Mouse (Mus musculus): Measurements from ENCODE around the gene Retreg3. TPM values are rescaled to one million over a fixed set of nuclear protein-coding genes. Genes with fewer than 3 reads are reported as not detected.

Retreg3 gene
- polyA plus RNA-seq, 2 experiments, result 11.3 to 53.6 TPM

DNA sequence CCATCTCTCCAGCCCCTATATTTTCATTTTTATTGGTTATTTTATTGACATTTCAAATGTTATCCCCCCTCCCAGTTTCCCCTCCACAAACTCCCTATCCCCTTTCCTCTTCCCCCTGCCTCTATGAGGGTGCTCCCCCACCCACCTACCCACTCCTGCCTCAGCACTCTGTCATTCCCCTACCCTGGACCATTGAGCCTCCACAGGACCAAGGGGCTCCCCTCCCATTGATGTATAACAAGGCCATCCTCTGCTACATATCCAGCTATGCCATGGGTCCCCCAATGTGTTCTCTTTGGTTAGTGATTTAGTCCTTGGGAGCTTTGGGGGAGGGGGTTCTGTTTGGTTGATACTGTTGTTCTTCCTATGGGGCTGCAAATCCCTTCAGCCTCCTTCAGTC is 35.0 kb upstream of the Retreg3 start:
- Histone ChIP-seq H3K4me2 (replicated peaks; ENCODE audit: low read depth, low read length, severe bottlenecking) (no peak overlapping the region), H3K4me3 (replicated peaks; ENCODE audit: low read length) (no peak overlapping the region), H3K9me3 (ENCODE audit: control insufficient read depth, low read length) (no peaks in the 10 kb centered on the region), H3K4me1 (ENCODE audit: control insufficient read depth, insufficient read depth, low read length) (peaks cover 9% of the 10 kb centered on the region; the same call in 1 of the 2 replicates), H3K27me3 (ENCODE audit: control insufficient read depth, insufficient read depth, low read length) (no peaks in the 10 kb centered on the region), H3K36me3 (ENCODE audit: control insufficient read depth, insufficient read depth, low read length) (no peaks in the 10 kb centered on the region), H3K9ac (ENCODE audit: low read depth, low read length, severe bottlenecking) (no peak overlapping the region), H3K27ac (replicated peaks; ENCODE audit: low read depth, low read length) (no peak overlapping the region)
- TF ChIP-seq POLR2A (IDR thresholded peaks at IDR 0.05; ENCODE audit: borderline replicate concordance, extremely low read depth, insufficient read depth, insufficient read length), result no peak
- ATAC-seq (ENCODE audit: low FRiP score, low read depth) (no peak), DNase-seq (ENCODE audit: low spot score) (no peak)

DNA sequence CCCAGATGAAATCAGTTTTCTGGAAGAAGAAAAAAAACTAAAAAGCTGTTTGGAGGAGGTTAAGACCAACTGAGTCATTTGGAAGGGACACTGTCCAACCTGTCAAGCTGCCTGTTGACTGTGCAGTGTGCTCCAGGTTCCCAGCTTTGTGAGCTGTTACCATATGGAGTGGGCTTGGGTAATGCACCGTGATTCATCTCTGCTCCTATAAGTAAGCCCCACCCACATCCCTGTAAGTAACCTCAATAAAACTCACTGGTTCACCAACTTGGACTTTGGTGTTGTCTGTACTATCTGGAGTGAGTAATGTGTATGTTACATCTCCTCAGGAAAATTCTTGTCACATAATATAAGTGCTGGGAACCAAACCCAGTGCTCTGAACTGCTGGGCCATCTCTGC is 33.1 kb upstream of the Retreg3 start:
- no peak overlapping the region for H3K4me2 ChIP-seq (replicated peaks; ENCODE audit: low read depth, low read length, severe bottlenecking)
- TF ChIP-seq POLR2A (IDR thresholded peaks at IDR 0.05; ENCODE audit: borderline replicate concordance, extremely low read depth, insufficient read depth, insufficient read length), result no peak
- H3K4me3 ChIP-seq (replicated peaks; ENCODE audit: low read length), result no peak overlapping the region
- H3K36me3 ChIP-seq (ENCODE audit: control insufficient read depth, insufficient read depth, low read length), result no peaks in the 10 kb centered on the region
- no peak overlapping the region for H3K9ac ChIP-seq (ENCODE audit: low read depth, low read length, severe bottlenecking)
- H3K27me3 ChIP-seq (ENCODE audit: control insufficient read depth, insufficient read depth, low read length), result no peaks in the 10 kb centered on the region
- 52% methylated on average over 1 of the region's 1 CpGs for WGBS
- peaks cover 20% of the 10 kb centered on the region for H3K4me1 ChIP-seq (ENCODE audit: control insufficient read depth, insufficient read depth, low read length)
- no peak overlapping the region for H3K27ac ChIP-seq (replicated peaks; ENCODE audit: low read depth, low read length)
- H3K9me3 ChIP-seq (ENCODE audit: control insufficient read depth, low read length), result no peaks in the 10 kb centered on the region
- ATAC-seq (ENCODE audit: low FRiP score, low read depth) (no peak), DNase-seq (ENCODE audit: low spot score) (no peak)

DNA sequence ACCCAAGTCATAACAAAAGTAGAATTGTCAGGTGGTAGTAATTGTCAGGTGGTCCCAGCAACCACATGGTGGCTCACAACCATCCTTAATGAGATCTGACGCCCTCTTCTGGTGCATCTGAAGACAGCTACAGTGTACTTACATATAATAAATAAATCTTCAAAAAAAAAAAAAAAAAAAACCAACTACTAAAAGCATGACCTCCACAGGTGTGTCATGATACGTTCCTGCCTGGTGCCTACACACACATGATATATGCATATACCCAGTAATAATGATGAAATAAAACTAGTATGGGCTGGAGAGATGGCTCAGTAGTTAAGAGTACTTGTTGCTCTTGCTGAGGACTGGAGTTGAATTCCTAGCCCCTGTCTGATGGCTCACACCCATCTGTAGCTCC is 31.4 kb upstream of the Retreg3 start:
- Histone ChIP-seq H3K27ac (replicated peaks; ENCODE audit: low read depth, low read length) (no peak overlapping the region), H3K4me1 (ENCODE audit: control insufficient read depth, insufficient read depth, low read length) (peaks cover 17% of the 10 kb centered on the region), H3K4me2 (replicated peaks; ENCODE audit: low read depth, low read length, severe bottlenecking) (no peak overlapping the region), H3K4me3 (replicated peaks; ENCODE audit: low read length) (no peak overlapping the region), H3K36me3 (ENCODE audit: control insufficient read depth, insufficient read depth, low read length) (no peaks in the 10 kb centered on the region), H3K27me3 (ENCODE audit: control insufficient read depth, insufficient read depth, low read length) (no peaks in the 10 kb centered on the region), H3K9ac (ENCODE audit: low read depth, low read length, severe bottlenecking) (no peak overlapping the region), H3K9me3 (ENCODE audit: control insufficient read depth, low read length) (no peaks in the 10 kb centered on the region)
- DNase-seq (ENCODE audit: low spot score), result no peak
- TF ChIP-seq POLR2A (IDR thresholded peaks at IDR 0.05; ENCODE audit: borderline replicate concordance, extremely low read depth, insufficient read depth, insufficient read length), result no peak
- 60% methylated on average over 2 of the region's 2 CpGs for WGBS
- ATAC-seq (ENCODE audit: low FRiP score, low read depth), result no peak

DNA sequence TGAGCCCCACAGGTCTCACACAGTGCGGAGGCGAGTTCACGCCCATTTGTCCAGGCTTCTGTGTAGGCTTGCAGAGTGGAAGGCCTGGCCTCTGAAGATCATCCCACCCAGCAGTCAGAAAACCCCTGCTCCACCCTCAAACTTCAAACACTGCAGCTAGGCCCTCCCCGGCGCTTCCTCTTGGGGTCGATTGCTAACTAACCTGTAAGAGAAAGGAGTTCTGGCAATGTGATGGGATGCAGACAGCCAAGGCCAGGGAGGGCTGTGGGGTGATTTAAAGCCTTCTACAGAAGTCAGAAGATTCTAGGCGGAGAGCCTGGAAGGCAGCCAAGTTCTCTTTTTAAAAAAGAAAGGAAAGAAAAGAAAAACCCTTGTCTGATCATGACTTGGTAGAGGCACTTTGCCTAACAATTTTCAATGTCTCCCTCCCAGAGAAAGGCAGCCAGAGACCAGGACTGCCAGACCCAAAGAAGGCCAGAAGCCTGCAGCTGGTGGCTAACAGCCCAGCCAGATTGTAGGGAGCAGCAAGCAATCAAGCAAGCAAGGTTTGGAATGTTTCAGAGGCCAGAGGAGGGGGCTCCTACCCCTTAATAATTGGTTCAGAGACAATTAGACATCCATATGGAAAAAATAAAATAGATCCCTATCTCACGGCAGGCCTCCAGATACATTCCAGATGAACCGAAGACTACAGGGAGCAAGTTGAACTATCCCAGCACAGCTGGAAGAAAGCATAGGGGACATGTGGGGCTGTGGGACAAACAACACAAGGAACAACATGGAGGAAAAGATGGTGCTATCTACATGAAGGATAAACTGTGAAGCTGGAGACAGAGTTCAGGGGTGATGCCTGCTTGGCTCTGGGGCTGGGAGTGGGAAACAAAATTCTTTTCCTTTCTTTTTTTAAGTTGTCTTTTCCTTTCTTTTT is 29.7 kb upstream of the Retreg3 start:
- Histone ChIP-seq H3K4me1 (ENCODE audit: control insufficient read depth, insufficient read depth, low read length) (peaks cover 12% of the 10 kb centered on the region), H3K9ac (ENCODE audit: low read depth, low read length, severe bottlenecking) (peak overlapping the region; percentile 18; the same call in 1 of the 2 replicates), H3K4me3 (replicated peaks; ENCODE audit: low read length) (no peak overlapping the region), H3K27me3 (ENCODE audit: control insufficient read depth, insufficient read depth, low read length) (no peaks in the 10 kb centered on the region), H3K4me2 (replicated peaks; ENCODE audit: low read depth, low read length, severe bottlenecking) (no peak overlapping the region), H3K9me3 (ENCODE audit: control insufficient read depth, low read length) (no peaks in the 10 kb centered on the region), H3K27ac (replicated peaks; ENCODE audit: low read depth, low read length) (peak overlapping the region; percentile 81), H3K36me3 (ENCODE audit: control insufficient read depth, insufficient read depth, low read length) (no peaks in the 10 kb centered on the region)
- ATAC-seq (ENCODE audit: low FRiP score, low read depth) (peak; percentile 60), DNase-seq (ENCODE audit: low spot score) (peak; percentile 89)
- 11% methylated on average over 9 of the region's 9 CpGs for WGBS
- no peak for TF ChIP-seq POLR2A (IDR thresholded peaks at IDR 0.05; ENCODE audit: borderline replicate concordance, extremely low read depth, insufficient read depth, insufficient read length)

DNA sequence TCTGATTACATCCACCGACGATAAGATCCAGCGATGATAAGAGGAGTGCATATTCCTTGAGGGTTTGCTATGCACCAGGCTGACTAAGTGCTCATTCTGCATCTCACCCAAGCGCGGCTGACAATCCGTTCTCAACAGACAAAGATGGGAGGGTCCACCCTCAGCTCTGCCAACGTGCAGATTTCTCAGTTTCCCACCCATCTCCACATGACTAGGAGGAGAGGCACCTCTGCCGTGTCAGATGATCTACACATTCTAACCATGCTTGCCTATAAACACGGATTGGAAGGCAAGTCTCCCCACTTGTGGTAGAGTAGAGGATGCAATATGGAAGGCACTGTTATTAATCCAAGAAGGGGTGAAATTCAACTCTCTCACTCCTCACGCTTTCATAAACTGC is 29.1 kb upstream of the Retreg3 start:
- WGBS, result 53% methylated on average over 10 of the region's 10 CpGs
- no peaks in the 10 kb centered on the region for H3K36me3 ChIP-seq (ENCODE audit: control insufficient read depth, insufficient read depth, low read length)
- H3K9ac ChIP-seq (ENCODE audit: low read depth, low read length, severe bottlenecking), result 0 out of 2 replicates have a peak overlapping the region, but pooled peaks have one; percentile 18
- no peaks in the 10 kb centered on the region for H3K9me3 ChIP-seq (ENCODE audit: control insufficient read depth, low read length)
- peak overlapping the region; percentile 81 for H3K27ac ChIP-seq (replicated peaks; ENCODE audit: low read depth, low read length)
- no peak overlapping the region for H3K4me2 ChIP-seq (replicated peaks; ENCODE audit: low read depth, low read length, severe bottlenecking)
- TF ChIP-seq POLR2A (IDR thresholded peaks at IDR 0.05; ENCODE audit: borderline replicate concordance, extremely low read depth, insufficient read depth, insufficient read length), result no peak
- no peak for ATAC-seq (ENCODE audit: low FRiP score, low read depth)
- H3K4me1 ChIP-seq (ENCODE audit: control insufficient read depth, insufficient read depth, low read length), result peaks cover 12% of the 10 kb centered on the region
- no peak for DNase-seq (ENCODE audit: low spot score)
- no peaks in the 10 kb centered on the region for H3K27me3 ChIP-seq (ENCODE audit: control insufficient read depth, insufficient read depth, low read length)
- no peak overlapping the region for H3K4me3 ChIP-seq (replicated peaks; ENCODE audit: low read length)

Measured in limb, embryonic 14.5 days (tissue).